Mouse (Mus musculus) C2C12 (cell line): ENCODE results near the gene Fibin.

ENCODE experiments used
- CTCF ChIP-seq: IDR thresholded peaks from one replicate; pipeline ENCODE4 v1.5.1; 2011; ENCODE audit not compliant: control insufficient read depth, insufficient read depth, insufficient read length
- MAX ChIP-seq: IDR thresholded peaks from one replicate; pipeline ENCODE4 v1.6.1; 2011; ENCODE audit warnings: mild to moderate bottlenecking, control low read depth
- MYOD1 ChIP-seq: IDR thresholded peaks from one replicate; pipeline ENCODE4 v1.6.1; 2011; ENCODE audit warnings: low read depth; ENCODE audit not compliant: control insufficient read depth, insufficient read length

GRCm38 (mm10) chr2:110319949-110320348 lies 43.0 kb downstream of the Fibin start:
- TF ChIP-seq CTCF = no peak
- no peak for TF ChIP-seq MAX
- TF ChIP-seq MYOD1 = no peak
